Mouse (Mus musculus) ovary, adult 18-20 months (tissue): ENCODE data around the gene Mpdz.

ENCODE experiments used
- DNase-seq: peaks from one replicate; pipeline ENCODE4 v3.0.0; 2022; ENCODE audit warnings: low spot score, mixed read lengths

The Mpdz gene

DNA sequence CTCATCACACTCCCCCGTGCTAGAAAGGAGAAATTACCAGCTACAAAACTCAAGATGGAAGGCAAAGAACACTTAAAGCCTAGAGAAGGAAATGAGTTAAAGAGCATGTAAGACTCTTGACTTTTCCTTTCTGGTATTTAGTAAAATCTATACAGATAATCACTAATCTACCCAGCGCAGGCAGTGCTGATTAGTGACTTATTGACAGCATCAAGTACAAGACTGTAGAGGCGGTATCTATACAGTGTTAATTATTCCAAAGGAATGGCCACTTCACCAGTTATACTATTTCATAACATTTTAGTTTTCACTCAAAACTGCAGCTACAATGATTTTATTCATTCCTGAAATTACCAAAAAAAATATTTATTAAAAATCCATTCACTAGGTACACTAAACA lies 49.7 kb downstream of the Mpdz start:
- DNase-seq: no peak

DNA sequence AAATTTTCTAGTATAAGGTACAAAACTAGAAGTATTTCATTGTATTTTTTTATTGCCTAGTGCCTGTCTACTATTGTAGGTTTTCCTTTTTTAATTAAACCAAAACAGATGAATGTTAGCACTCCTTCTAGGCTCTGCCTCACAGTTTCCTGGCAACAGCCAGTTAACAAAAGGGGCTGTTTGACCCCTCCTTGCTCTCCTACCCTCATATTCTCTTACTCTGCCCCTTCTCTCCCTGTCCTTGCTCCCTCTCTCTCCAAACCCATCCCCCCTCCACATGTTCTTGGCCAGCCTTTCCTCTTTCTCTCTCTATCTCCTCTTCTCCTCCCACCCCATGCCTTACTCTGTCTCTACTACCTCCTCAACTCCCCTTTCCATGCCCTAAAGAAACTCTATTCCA lies 53.4 kb downstream of the Mpdz start:
- DNase-seq: no peak

DNA sequence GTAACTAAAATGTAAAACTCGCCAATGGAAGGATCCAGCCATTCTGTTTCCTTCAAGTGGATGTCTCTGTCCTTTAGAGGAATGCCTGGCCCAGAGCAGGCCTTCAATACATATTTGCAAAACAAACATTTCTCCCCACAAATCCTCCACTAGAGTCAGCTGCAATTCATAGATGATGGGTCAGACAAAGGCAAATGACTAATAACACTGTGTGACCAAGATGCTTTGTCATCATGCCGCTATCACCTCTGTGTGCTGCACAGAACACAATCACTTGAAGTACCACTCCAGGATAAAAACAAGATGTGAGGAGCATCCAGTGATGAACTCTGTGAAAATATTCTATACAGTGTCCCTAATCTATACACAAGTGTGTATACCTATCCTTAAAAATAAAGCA lies 55.0 kb downstream of the Mpdz start:
- DNase-seq: no peak

DNA sequence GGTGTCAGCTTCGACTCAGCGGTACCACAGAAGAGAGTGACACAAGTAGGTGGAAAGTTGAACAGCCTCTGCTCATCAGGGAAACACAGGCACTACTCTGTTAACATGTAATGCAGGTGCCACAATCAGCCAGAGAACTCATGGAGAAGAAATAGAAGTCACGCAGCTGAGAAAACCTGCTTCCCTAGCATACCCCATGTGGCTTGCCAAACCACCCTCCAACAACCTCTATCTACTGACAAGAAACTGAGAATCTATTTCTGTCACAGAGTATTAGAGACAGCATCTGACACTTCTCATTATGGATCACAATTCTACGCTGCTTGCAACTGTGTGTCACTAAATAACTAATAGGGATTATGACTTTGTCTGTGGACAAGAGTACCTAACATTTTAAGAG lies 70.3 kb downstream of the Mpdz start:
- DNase-seq: no peak

DNA sequence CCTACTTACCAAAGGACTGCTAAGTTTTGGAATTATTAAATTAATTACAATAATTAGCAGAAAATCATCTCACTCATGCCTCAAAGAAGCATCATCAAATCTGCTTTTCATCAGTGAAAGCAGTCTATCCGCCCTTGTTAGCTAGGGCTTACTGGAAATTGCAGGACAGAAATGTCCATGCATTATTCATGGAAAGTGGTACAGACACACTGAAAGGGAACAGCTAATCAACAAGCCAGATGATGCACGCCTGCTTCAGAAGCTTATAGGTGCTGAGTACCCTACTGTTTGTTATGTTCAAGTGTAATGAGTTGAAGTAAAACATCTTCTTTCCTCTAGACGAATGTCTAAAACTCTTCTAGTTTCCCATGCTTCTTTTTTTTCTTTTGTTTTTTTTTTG lies 91.2 kb downstream of the Mpdz start:
- DNase-seq: no peak

DNA sequence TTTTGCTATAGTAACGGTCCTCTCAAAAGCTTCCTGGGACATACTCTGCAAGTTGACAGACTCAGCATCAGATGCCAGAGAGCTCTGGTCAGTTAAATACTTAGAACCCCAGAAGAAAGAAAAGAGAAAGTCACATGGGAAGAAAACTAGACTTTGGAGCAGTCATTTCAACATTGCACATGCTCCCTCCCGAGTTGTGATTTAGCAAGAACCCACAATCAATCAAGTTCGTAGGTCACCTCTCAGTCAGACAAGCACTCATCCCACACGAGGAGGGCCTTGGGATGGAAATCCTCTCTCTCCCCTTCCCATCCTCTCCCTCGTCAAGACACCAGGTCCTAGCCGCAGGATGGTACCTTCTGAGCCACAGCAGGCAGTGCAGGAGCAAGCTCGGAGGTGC lies 94.0 kb downstream of the Mpdz start:
- no peak for DNase-seq

DNA sequence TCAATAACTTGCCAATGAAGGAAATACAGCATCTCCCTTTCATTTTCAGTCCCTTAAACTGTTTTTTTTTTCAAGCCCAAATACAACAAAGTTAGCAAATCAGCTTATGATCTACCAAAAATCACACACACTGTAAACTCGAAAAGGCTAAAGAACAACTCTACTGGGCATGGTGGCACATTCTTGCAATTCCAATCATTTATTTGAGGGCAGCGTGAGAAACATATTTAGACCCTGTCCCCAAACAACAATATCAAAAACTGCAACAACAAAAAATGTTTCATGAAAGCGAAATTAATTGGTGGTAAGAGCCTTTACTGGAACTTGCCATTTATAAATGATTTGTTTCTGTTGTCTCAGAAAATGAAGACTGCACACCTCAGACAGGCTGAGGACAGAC lies 97.5 kb downstream of the Mpdz start:
- no peak for DNase-seq

DNA sequence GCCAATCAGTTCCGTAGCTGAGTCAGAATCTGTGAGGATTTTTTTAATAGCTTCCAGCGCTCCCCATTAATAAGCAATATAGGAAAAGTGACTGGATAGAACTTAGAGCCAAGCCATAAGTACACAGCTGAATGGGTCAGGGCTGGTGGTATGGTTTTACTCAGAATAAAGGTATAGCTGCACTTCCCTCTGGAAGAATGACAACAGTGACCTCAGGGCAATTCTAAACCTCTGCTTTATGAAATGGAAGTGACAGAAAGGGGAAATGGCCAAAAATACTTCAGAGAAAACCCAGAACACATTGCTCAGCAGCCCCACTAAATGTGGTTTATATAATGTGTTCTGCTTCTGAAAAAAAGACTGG lies 109.0 kb downstream of the Mpdz start:
- no peak for DNase-seq

DNA sequence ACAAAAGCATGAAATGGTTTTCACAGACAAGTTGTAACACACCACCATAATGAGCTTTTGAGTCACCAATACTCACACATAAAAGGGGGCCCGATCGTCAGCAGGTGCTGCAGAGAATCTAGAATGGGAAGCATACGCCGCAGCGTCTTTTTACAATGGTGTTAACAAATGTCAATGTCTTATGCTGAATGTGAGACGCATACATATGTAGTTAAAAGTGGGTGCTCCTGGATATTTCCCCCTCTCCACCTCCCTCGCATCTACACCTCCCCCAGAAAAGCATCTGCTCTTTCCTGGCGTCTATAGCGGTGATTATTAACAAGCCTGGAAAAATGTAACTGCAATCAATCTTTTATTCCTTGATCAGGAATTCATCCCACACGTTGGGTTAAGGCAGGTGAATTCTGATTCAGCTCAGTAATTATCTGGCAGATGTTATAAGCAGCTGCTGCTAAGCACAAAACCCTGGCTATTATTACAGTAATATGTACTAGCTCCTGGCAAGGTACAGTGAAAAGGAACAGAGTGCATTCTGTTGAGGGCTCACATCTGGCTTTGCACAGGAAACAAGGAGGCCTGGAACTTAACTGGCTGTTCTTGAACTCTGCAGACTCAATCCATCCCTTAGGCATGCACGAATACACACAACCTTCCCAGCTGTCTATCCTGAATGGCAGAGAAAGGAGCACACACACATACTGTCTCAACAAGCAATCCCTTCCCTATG lies 109.6 kb downstream of the Mpdz start:
- DNase-seq: no peak

DNA sequence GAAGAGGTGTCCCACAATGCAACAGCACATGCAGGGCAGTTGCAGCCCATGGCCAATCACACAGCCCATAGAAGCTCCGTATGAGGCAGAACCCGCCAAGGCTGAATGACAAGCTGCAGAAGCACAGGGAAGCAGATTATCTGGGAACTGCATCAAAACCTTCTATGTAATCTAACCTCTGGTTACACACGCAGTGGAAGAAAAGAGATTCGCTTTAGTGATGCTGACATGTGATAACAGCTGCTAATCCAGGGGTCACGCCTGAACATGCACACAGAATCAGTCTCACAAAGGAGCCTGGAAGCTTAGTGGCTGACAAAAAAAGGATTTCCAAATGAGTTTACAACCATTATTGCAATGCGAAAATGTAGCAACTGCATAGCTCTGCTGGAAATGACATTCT lies 110.2 kb downstream of the Mpdz start:
- DNase-seq: no peak

DNA sequence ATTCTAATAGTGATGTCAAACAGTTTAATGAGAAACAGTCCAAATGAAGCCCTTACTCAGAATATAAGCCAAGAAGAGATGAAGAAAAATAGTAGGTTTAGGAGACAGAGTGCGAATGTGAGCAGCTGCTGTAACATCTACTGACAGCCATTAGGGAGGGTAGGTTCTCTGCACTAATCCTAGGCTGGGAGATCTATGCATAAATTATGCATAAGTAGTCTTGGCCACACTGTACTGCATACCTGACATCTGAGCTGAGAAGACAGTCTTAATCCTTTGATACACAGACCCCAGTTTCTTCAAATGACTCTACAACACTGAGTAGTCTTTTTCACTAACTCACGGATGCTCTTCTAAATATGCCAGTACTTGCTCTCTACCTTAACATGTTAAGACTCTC lies 114.9 kb downstream of the Mpdz start:
- no peak for DNase-seq

DNA sequence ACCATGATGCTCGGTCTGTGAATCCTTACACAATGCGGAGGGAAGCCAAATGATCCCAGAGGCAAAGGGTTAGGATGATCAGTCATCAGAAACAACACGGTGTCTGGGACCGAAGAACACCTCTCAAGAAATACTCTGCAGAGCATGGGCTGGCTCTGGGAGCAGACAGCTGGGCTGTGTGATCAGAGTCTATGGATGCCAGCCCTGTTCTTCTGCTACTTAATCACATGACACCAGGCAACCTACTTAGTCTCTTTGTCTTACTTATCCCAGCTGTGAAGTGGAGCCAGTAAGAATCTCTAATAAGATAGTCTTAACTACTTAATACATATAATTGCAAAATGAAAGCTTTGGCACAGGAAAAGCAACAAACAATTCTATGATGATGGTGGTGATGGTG lies 118.8 kb downstream of the Mpdz start:
- DNase-seq: no peak

DNA sequence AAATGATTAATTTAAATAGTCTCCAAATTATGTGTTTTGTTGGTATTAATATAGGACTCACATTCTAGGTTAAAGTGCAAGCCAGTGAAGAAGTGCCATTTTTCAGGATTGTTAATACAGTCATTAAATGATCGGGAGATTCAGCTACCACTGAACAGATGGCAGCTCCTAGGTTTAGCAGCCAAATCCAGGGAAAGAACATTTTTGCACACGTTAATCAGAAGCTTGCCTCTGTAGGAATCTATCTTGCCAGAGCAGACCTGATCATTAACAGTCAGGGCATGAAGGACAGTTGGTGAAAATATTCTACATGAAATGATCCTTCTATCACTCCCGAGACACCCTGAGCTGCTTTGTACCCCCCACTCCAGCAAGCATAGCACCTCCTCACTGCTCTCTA lies 120.4 kb downstream of the Mpdz start:
- no peak for DNase-seq

DNA sequence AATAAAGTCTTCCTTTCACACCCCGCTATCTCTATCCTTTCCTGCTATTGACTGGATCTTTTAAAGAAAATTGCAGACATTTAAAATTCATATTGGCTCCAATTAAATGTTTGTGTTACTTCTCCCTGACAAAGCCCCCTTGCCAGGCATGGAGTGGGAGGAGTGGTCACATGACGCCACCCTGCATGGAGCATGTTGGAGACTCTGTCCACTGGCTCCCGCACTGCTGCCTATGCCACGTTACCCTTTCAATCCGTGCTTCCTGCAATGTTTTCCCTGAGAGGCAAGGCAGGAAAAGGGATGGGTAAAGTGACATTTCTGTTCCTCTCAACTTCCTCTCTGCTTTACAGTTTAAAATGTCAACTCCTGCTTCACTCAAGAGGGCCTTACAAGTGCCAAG lies 128.0 kb downstream of the Mpdz start:
- no peak for DNase-seq

DNA sequence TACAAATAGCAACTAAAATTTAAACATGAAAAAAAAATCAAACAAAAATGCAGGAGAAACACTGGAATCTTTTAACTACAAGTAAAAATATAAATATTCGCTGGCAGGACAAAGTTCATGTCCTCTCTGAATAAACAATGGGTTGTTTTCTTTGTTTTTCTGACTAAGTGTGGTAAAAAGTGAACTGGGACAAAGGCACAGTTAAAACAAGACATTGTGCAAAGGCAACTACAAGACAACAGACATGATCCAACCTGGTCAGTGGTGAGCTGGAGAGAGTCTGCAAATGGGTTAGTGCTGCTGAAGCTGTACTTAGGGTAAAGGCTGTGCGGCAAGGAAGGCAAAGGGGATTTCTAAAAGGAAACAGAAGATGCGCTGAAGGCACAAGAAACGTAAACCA lies 129.4 kb downstream of the Mpdz start:
- DNase-seq: no peak

DNA sequence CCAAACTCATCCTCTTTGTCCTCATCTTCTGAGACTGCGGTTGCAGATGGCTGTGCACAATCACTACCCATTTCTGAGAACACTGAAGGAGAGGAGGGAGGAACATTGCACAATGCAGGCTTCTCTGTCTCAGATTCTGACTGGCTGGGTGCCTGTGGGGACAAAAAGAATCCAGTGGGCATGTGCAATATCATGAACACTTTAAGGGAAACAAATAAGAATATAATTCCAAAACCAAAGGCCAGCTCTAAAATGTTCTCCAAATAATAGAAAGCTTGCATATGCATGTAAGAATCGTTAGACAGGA lies 132.5 kb downstream of the Mpdz start:
- no peak for DNase-seq

DNA sequence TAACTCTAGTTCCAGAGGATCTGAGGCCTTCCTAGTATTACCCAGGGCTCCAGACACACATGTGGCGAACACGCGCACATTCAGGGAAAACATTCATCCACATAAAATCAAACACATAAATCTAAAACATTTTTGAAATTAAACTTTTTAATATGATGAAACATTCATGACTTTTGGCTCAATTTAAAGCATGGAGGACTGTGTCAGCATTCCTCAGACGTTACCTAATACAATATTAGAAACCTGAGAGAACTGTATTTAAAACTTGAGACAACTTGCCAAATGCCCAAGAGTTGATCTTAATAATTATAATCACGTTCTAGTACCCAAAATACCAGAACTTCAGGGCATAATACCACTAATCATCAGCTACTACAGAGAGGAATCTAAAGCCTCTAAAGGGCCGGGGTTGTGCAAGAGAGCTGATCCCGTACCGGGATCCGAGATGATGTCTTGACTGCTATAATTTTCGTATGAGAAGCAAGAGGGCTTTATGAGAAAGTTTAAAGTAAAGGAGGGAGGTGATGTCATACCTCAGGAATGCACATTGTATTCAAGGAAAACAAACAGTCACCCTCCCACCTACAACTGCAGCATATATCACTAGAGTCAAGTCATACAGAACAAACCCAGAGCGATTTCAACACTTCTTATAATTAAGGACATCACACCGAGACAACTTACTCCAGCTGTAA lies 133.0 kb downstream of the Mpdz start:
- no peak for DNase-seq

DNA sequence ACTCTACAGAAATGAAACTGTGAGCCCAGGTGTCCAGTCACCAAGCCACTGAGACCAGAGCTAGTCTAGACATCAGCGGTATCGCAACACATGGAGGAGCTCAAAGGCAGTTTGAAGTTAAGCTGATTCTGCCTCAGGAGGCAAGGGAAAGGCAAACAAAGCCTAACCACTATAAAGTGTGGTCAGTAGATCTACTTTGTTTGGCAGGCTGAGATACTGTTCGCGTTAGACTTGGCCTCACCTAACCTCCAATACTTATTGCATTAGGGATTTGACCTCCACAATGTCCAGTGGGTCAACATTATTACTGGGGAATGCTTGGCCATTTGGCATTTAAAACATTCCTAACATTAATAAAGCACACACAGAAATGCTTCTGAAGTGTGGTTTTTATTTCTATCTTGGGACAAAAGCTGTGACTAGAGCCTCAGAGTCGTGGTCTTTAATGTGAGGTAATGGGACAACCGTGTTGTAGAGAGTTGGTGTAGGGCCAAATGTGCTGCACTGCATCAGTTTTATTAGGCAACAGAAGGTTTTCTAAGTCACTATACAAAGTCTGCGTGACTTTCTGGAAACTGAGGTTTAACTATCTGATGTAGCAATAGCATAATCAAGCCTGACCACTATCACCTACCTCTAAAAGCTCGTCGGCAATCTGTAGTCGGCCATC lies 134.9 kb downstream of the Mpdz start:
- DNase-seq: no peak

DNA sequence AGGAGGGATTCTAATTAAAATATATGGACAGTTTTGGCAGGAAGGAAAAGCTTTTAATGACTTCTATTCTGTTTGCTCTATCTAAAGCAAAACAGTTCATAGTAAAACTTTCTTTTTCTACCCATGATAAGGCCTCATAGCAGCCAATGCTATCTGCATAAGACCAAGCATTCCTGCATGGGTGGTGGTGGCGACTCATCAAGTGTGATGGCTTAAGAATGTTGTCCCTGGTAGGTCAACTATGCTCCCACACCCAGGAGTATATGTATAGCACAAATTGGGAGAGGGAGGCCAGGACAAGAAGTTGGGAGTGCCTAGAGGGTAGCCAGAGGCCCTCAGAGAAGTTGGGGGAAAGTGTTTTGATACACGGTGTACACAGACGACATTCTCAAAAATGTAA lies 140.6 kb downstream of the Mpdz start:
- no peak for DNase-seq

DNA sequence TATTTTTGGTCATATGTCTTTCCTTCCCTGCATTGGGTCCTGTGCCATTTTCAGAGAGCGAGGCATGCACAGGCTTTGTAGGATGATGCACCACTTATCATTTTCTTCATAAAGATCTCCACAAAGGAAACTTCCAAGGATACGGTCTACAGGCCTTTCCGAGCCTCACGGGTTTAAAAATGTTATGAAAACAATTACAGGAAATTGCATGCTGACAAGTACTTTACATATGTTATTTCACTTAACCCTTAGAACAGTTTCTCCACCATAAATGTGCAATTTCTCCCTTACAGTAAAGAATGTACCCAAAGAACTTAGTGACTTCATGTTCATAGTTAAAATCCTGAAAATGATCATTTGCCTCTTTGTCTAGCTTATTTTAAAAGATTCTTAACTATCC lies 144.2 kb downstream of the Mpdz start:
- no peak for DNase-seq

DNA sequence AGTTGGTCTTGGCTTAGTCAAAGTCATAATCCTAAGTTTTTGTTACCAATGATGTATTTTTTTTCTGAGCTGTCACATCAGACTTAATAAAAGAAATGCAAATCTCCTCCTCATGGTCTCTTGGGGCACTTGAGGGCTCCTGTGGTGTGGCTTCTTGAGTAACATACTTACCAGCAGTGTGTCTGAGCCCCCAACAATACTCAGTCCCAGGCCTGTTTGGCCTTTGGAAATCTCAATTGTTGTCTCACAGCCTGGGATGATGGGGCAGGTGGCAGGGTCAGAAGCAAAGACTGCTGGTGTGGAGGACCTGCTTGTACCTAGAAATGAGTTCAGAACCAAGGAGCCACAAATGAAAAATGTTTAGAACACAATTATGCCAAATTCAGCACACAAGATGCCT lies 149.3 kb downstream of the Mpdz start:
- no peak for DNase-seq

DNA sequence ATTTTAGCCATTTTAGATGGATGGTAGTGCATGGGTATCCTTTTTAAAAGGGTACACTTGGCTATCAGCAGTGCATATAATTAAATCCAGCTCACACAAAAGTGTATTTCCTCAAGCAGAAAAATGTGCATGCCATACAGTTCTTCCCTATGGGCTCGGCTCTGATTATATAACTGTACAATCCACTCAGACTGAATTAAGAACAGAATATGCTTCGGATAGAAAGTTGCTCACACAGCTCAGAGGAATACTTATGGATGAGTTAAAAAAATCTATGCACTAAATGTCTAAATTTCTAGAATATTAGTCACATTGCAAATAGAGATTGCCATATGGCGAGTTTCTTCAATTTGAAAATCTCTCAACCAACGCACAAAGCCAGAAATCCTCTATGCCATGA lies 157.1 kb downstream of the Mpdz start:
- DNase-seq: no peak

DNA sequence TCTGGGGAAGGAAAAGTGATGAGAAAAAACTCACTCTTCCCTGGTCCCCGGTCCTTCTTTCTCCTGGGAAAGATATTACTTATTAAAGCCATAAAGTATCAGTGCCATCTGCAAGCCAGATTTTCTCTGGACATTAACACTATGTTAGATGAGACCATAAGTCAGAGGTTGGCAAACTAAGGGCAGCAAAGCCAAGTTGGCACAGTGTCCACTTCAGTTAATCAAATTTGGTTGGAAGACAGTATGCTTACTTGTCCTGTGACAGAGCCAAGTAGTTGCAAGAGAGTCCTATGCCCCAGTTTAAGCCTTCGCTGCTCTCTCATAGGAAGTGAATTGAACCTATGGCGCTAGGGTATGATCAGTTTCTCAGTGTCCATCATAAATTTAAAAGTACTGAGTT lies 159.0 kb downstream of the Mpdz start:
- no peak for DNase-seq

DNA sequence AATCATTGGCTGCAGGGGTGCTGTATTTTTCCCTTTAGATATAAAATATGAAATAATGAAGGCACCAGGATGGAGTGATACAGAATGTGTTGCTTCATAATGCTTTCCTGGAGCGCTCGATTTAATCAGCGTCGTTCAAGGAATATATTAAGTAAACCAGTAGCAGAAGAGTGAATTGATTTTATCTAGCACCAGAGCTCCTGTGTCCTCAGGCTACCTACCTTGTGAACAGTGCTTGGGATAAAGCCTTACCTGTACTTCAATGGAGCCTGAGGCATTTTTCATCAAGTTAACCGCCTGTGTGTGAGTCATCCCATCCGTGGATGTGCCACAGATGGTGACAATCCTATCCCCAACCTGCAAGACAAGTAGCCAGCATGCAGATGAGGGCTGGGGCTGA lies 159.5 kb downstream of the Mpdz start:
- DNase-seq: no peak
